Mouse (Mus musculus) liver, embryonic 14.5 days (tissue): ENCODE data around the gene Kcng4. TPM values are rescaled to one million over a fixed set of nuclear protein-coding genes. Genes with fewer than 3 reads are reported as not detected.

ENCODE experiments used
- ATAC-seq: fragments of 200-750 bp; cut with Nextera tagmentation; 2 replicates; pipeline ENCODE4 v1.8.0; 2017; ENCODE audit warnings: moderate number of reproducible peaks, mild to moderate bottlenecking, moderate library complexity; ENCODE audit not compliant: insufficient read depth
- DNase-seq, 3 experiments: peaks; one replicate each; pipeline ENCODE4 v3.0.0-alpha.2; 2012 to 2013; ENCODE audit warnings: low read depth in 3 of 3, low spot score in 3 of 3
- H3K27ac ChIP-seq: fragments of 300-500 bp; sonication (generic); 2 replicates; pipeline ENCODE4 v1.5.1; 2014; ENCODE audit warnings: moderate library complexity, mild to moderate bottlenecking, control low read depth, inconsistent platforms
- H3K27me3 ChIP-seq: fragments of 300-500 bp; sonication (generic); 2 replicates; pipeline ENCODE4 v1.6.1; 2014; ENCODE audit warnings: mild to moderate bottlenecking, low read length, moderate library complexity; ENCODE audit not compliant: control insufficient read depth, insufficient read depth
- H3K36me3 ChIP-seq: fragments of 300-500 bp; sonication (generic); replicated peaks from 2 replicates; pipeline ENCODE4 v1.6.1; 2014; ENCODE audit warnings: low read depth; ENCODE audit not compliant: control insufficient read depth, insufficient read depth
- H3K4me1 ChIP-seq, 2 experiments: fragments of 200-500 bp in 1 of 2; fragments of 300-500 bp in 1 of 2; sonication (generic) in 1 of 2; replicated peaks; 2 replicates each; pipeline ENCODE4 v1.6.1; 2012 to 2014; ENCODE audit warnings: antibody characterized with exemption in 1 of 2, inconsistent platforms in 1 of 2, low read length in 1 of 2; ENCODE audit not compliant: control insufficient read depth in 2 of 2, insufficient read depth in 2 of 2
- H3K4me2 ChIP-seq: fragments of 300-500 bp; sonication (generic); 2 replicates; pipeline ENCODE4 v1.6.1; 2014; ENCODE audit warnings: low read depth, mild to moderate bottlenecking, control low read depth, moderate library complexity
- H3K4me3 ChIP-seq, 2 experiments: fragments of 200-500 bp in 1 of 2; fragments of 300-500 bp in 1 of 2; sonication (generic) in 1 of 2; 2 replicates each; pipeline ENCODE4 v1.5.1; 2012 to 2014; ENCODE audit warnings: low read depth in 2 of 2, low read length in 2 of 2, mild to moderate bottlenecking in 2 of 2, control low read depth in 1 of 2, inconsistent platforms in 1 of 2, moderate library complexity in 1 of 2; ENCODE audit not compliant: insufficient read depth in 1 of 2
- H3K9ac ChIP-seq: fragments of 300-500 bp; sonication (generic); replicated peaks from 2 replicates; pipeline ENCODE4 v1.6.1; 2014; ENCODE audit warnings: mild to moderate bottlenecking, control low read depth, moderate library complexity
- H3K9me3 ChIP-seq: fragments of 300-500 bp; sonication (generic); 2 replicates; pipeline ENCODE4 v1.6.1; 2016; ENCODE audit warnings: low read length, mixed read lengths; ENCODE audit not compliant: control insufficient read depth
- CTCF ChIP-seq: IDR thresholded peaks from 2 replicates; pipeline ENCODE4 v1.5.1; 2016; ENCODE audit warnings: antibody characterized with exemption, low read depth, control low read depth
- EP300 ChIP-seq: IDR thresholded peaks from 2 replicates; pipeline ENCODE4 v1.6.1; 2016; ENCODE audit warnings: antibody characterized with exemption, low read depth
- WGBS: fragments of 180-500 bp; shearing (Covaris S2); extraction: QIAGEN DNeasy Blood & Tissue Kit; methylation state at CpG from one replicate; pipeline ENCODE4 v1.1.7; 2014; ENCODE audit not compliant: insufficient replicate concordance; 5-methylcytosine and 5-hydroxymethylcytosine counted together
- polyA plus RNA-seq, 2 experiments: library from polyadenylated mRNA; depleted of rRNA in 1 of 2; stranded (reverse) in 1 of 2; unstranded in 1 of 2; fragments of >200 nt; fragmentation: Nextera tagmentation in 1 of 2; extraction: Ambion mirVana in 1 of 2; gene quantifications; 2 replicates each; pipeline versions ENCODE4 v1.2.1 to v1.2.3; 2012 to 2014

Gene Kcng4
- polyA plus RNA-seq, 2 experiments, result not detected

- DNase-seq (no peak), ATAC-seq (no peak)
- Histone ChIP-seq H3K9ac (no peak overlapping the region), H3K27me3 (peaks cover 12% of the 10 kb centered on the region), H3K9me3 (no peaks in the 10 kb centered on the region), H3K4me1 (no peaks in the 10 kb centered on the region), H3K27ac (no peak overlapping the region), H3K4me3 (no peak overlapping the region), H3K36me3 (no peaks in the 10 kb centered on the region), H3K4me2 (no peak overlapping the region)
- 53% methylated on average over 2 of the region's 2 CpGs for WGBS
- no peak for TF ChIP-seq EP300
- TF ChIP-seq CTCF, result no peak
Measured at GRCm38 (mm10) chr8:119635958-119636357, 478 bp upstream of the Kcng4 start.

- Histone ChIP-seq H3K27ac (no peak overlapping the region), H3K4me2 (no peak overlapping the region), H3K36me3 (no peaks in the 10 kb centered on the region), H3K4me1 (no peaks in the 10 kb centered on the region), H3K9me3 (no peaks in the 10 kb centered on the region), H3K4me3 (no peak overlapping the region), H3K9ac (no peak overlapping the region), H3K27me3 (peaks cover 12% of the 10 kb centered on the region)
- no peak for TF ChIP-seq CTCF
- TF ChIP-seq EP300, result no peak
- ATAC-seq (no peak), DNase-seq (no peak)
- WGBS, result 25% methylated on average over 14 of the region's 14 CpGs
Measured at GRCm38 (mm10) chr8:119634616-119635336, 704 bp downstream of the Kcng4 start.

DNA sequence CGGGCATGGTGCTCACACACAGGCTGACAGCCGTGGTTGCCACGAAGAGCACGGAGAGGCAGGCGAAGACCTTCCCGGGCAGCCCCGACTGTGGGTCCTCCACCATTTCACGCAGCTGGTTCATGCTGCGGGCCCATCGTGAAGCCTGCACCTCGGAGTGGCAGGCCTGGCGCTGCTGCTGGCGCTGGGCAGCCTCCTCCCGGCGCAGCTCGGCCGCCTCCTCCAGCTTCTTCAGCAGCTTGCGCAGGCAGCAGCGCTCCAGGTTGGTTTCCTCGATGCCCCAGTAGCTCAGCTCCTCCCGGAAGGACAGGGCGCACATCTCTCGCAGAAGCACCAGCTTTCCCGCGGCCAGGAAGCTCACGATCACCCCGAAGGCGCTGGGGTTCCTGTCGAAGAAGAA, 2.6 kb downstream of the Kcng4 start:
- Histone ChIP-seq H3K36me3 (no peaks in the 10 kb centered on the region), H3K4me1 (no peaks in the 10 kb centered on the region), H3K4me3 (no peak overlapping the region), H3K9me3 (no peaks in the 10 kb centered on the region), H3K27me3 (peaks cover 12% of the 10 kb centered on the region), H3K27ac (no peak overlapping the region), H3K4me2 (no peak overlapping the region), H3K9ac (no peak overlapping the region)
- no peak for TF ChIP-seq CTCF
- no peak for TF ChIP-seq EP300
- ATAC-seq (no peak), DNase-seq (no peak)
- 33% methylated on average over 29 of the region's 29 CpGs for WGBS

DNA sequence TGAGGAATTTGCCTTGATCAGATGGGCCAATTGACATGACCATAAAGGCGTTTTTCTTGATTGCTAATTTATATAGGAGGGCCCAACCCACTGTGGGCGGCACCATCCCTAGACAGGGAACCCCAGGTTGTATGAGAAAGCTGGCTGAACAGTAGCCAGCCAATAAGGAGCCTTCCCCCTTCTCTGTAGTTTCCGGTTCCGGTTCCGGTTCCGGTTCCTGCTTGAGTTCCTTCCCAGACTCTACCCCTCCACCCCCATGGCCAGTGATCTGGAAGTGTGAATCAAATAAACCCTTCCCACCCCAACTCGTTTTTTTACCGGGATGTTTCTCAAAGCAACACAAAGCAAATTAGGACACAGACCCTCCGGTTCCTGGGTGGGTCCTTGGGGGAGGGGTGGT, 3.2 kb downstream of the Kcng4 start:
- Histone ChIP-seq H3K27ac (no peak overlapping the region), H3K4me1 (peaks cover 0 to 6% of the 10 kb centered on the region in 2 experiments; a peak in 2 of 4 replicates), H3K9me3 (no peaks in the 10 kb centered on the region), H3K9ac (no peak overlapping the region), H3K27me3 (peaks cover 12% of the 10 kb centered on the region), H3K36me3 (no peaks in the 10 kb centered on the region), H3K4me2 (no peak overlapping the region), H3K4me3 (no peak overlapping the region)
- 65% methylated on average over 9 of the region's 9 CpGs for WGBS
- no peak for TF ChIP-seq CTCF
- TF ChIP-seq EP300, result no peak
- no peak for ATAC-seq
- DNase-seq, result no peak

- DNase-seq, result no peak
- H3K27ac ChIP-seq, result no peak overlapping the region
- no peak for TF ChIP-seq EP300
- no peak for TF ChIP-seq CTCF
- H3K27me3 ChIP-seq, result peaks cover 12% of the 10 kb centered on the region
- no peak for ATAC-seq
- H3K4me2 ChIP-seq, result no peak overlapping the region
- H3K36me3 ChIP-seq, result no peaks in the 10 kb centered on the region
- no peak overlapping the region for H3K4me3 ChIP-seq
- peaks cover 0 to 6% of the 10 kb centered on the region in 2 experiments; a peak in 3 of 4 replicates for H3K4me1 ChIP-seq
- H3K9me3 ChIP-seq, result no peaks in the 10 kb centered on the region
- 38% methylated on average over 3 of the region's 3 CpGs for WGBS
- H3K9ac ChIP-seq, result no peak overlapping the region
Measured at GRCm38 (mm10) chr8:119630841-119631240, 4.6 kb downstream of the Kcng4 start.
